27 mouse cellular contexts compared by ENCODE assay signal in genomic region chr13:41420376-41420775, GRCm38 (mm10).
DNase-seq lines count a peak whose midpoint lies in the region; ATAC-seq lines count a peak whose summit lies in the region.
"Had no signal": no experiment of that assay in that cellular context is flagged by ENCODE, and none has a peak within 500 bp of the region (broad histone marks: within the 10 kb centered on the region; RNA-seq: fewer than 3 reads in every experiment).

No protein-coding gene starts in this region.

- peak; percentile 19; the same call in 1 of the 2 replicates for ATAC-seq in liver, embryonic 16.5 days (ENCODE audit: low read depth)
- ATAC-seq in liver, embryonic 11.5 days (replicated peaks; ENCODE audit: low FRiP score) = no peak
- ATAC-seq: forebrain, embryonic 13.5 days; inflammation-experienced regulatory T-cells, adult 6 months; midbrain, embryonic 16.5 days had no signal

- no peaks in the 10 kb centered on the region; the same call in 1 of the 2 replicates for H3K4me1 ChIP-seq in liver, embryonic 16.5 days (ENCODE audit: control insufficient read depth, low read depth, low read length)
- H3K4me1 ChIP-seq in liver, embryonic 11.5 days (replicated peaks; ENCODE audit: control insufficient read depth, insufficient read depth, low read length) = no peaks in the 10 kb centered on the region
- H3K4me1 ChIP-seq: hindbrain, embryonic 10.5 days had no signal

- no peak overlapping the region for H3K4me2 ChIP-seq in liver, embryonic 16.5 days (ENCODE audit: low read depth, low read length)
- no peak overlapping the region for H3K4me2 ChIP-seq in liver, embryonic 11.5 days
- H3K4me2 ChIP-seq: forebrain, embryonic 13.5 days; hindbrain, embryonic 15.5 days; kidney, embryonic 15.5 days; limb, embryonic 13.5 days; liver, embryonic 15.5 days; midbrain, embryonic 11.5 days had no signal

- H3K9me3 ChIP-seq in liver, embryonic 16.5 days (replicated peaks; ENCODE audit: control insufficient read depth, low read length) = no peaks in the 10 kb centered on the region
- H3K9me3 ChIP-seq in liver, embryonic 11.5 days (ENCODE audit: control insufficient read depth, low read length) = no peaks in the 10 kb centered on the region
- H3K9me3 ChIP-seq: forebrain, embryonic 13.5 days; hindbrain, embryonic 10.5 days; hindbrain, embryonic 15.5 days; kidney, embryonic 15.5 days; limb, embryonic 13.5 days; liver, embryonic 15.5 days had no signal

- no peak overlapping the region for H3K9ac ChIP-seq in liver, embryonic 16.5 days (ENCODE audit: low read depth, low read length)
- no peak overlapping the region for H3K9ac ChIP-seq in liver, embryonic 11.5 days (ENCODE audit: low read depth, low read length)
- H3K9ac ChIP-seq: forebrain, embryonic 13.5 days; hindbrain, embryonic 15.5 days; kidney, embryonic 15.5 days; limb, embryonic 13.5 days; liver, embryonic 15.5 days had no signal

- peak; percentile 33 to 39 for DNase-seq in kidney, adult 8-10 months
- DNase-seq in kidney, postnatal 4 days = no peak
- no peak for DNase-seq in liver, embryonic 11.5 days (ENCODE audit: low spot score)
- DNase-seq in adrenal gland, adult 8-10 months = peak; percentile 67
- no peak for DNase-seq in cerebellum, adult 11-12 months
- DNase-seq in cerebellum, postnatal 36 days = no peak
- DNase-seq: cerebellum, adult 8-10 months; cerebellum, postnatal 25 days; gastrocnemius, postnatal 14 days; heart, postnatal 14 days; lung, postnatal 36 days; right cerebral cortex, postnatal 4 days; thymus, adult 18-20 months; thymus, postnatal 25 days had no signal

- H3K36me3 ChIP-seq in liver, embryonic 16.5 days (ENCODE audit: control insufficient read depth, insufficient read depth) = no peaks in the 10 kb centered on the region
- no peaks in the 10 kb centered on the region for H3K36me3 ChIP-seq in liver, embryonic 11.5 days (ENCODE audit: control insufficient read depth, insufficient read depth, low read length)
- H3K36me3 ChIP-seq: hindbrain, embryonic 10.5 days; hindbrain, embryonic 15.5 days; kidney, embryonic 15.5 days; limb, embryonic 13.5 days; liver, embryonic 15.5 days had no signal

- 51% methylated on average over 4 of the region's 4 CpGs for WGBS in liver, embryonic 16.5 days (ENCODE audit: insufficient replicate concordance)
- WGBS in liver, embryonic 11.5 days = 80% methylated on average over 4 of the region's 4 CpGs

- H3K27ac ChIP-seq in liver, embryonic 16.5 days (ENCODE audit: low read length) = no peak overlapping the region
- H3K27ac ChIP-seq in liver, embryonic 11.5 days (ENCODE audit: low read depth, low read length) = no peak overlapping the region
- H3K27ac ChIP-seq: forebrain, embryonic 13.5 days; hindbrain, embryonic 10.5 days; hindbrain, embryonic 15.5 days; kidney, embryonic 15.5 days; layer of hippocampus, adult 2 months; left cerebral cortex, adult 2 months; limb, embryonic 13.5 days; liver, embryonic 15.5 days; stomach, postnatal 0 days had no signal

- no peak overlapping the region for H3K4me3 ChIP-seq in liver, embryonic 16.5 days (ENCODE audit: low read depth, low read length)
- H3K4me3 ChIP-seq in liver, embryonic 11.5 days (ENCODE audit: low read depth, low read length) = no peak overlapping the region
- H3K4me3 ChIP-seq: forebrain, embryonic 13.5 days; hindbrain, embryonic 10.5 days; hindbrain, embryonic 15.5 days; kidney, embryonic 15.5 days; layer of hippocampus, adult 2 months; left cerebral cortex, adult 2 months; limb, embryonic 13.5 days; liver, embryonic 15.5 days had no signal

- H3K27me3 ChIP-seq in liver, embryonic 16.5 days (ENCODE audit: control insufficient read depth, insufficient read depth, low read depth, low read length) = no peaks in the 10 kb centered on the region
- no peaks in the 10 kb centered on the region for H3K27me3 ChIP-seq in liver, embryonic 11.5 days (replicated peaks; ENCODE audit: control insufficient read depth, insufficient read depth, low read length)
- H3K27me3 ChIP-seq: forebrain, embryonic 13.5 days; hindbrain, embryonic 15.5 days; kidney, embryonic 15.5 days; limb, embryonic 13.5 days; liver, embryonic 15.5 days had no signal

Comparison
In these comparisons a context has a peak if more than half of its experiments do, and no peak if none do; other contexts are left out.
1. DNase-seq: peak in kidney, adult 8-10 months (2 of 2) and adrenal gland, adult 8-10 months (single experiment); none in kidney, postnatal 4 days (0 of 2), liver, embryonic 11.5 days (single experiment), cerebellum, adult 11-12 months (single experiment) and cerebellum, postnatal 36 days (0 of 2).